Mouse (Mus musculus) C2C12 (cell line): ENCODE measurements around the gene Pus1. TPM values are rescaled to one million over a fixed set of nuclear protein-coding genes. Genes with fewer than 3 reads are reported as not detected.

Source experiments
- H3K27me3 ChIP-seq: one replicate; pipeline ENCODE4 v1.6.1; 2011; ENCODE audit not compliant: control insufficient read depth, insufficient read depth, insufficient read length
- H3K36me3 ChIP-seq: one replicate; pipeline ENCODE4 v1.6.1; 2011; ENCODE audit not compliant: control insufficient read depth, insufficient read depth
- H3K4me3 ChIP-seq: one replicate; pipeline ENCODE4 v1.5.1; 2011; ENCODE audit warnings: mild to moderate bottlenecking, control low read depth; ENCODE audit not compliant: poor library complexity, insufficient read depth, severe bottlenecking
- H3K79me2 ChIP-seq: one replicate; pipeline ENCODE4 v1.6.1; 2011; ENCODE audit not compliant: control insufficient read depth, insufficient read depth
- H3K79me3 ChIP-seq: one replicate; pipeline ENCODE4 v1.6.1; 2011; ENCODE audit warnings: low read depth, control low read depth
- H3ac ChIP-seq: one replicate; pipeline ENCODE3; 2011; ENCODE audit warnings: low read depth; ENCODE audit not compliant: control insufficient read depth, insufficient read length
- CEBPB ChIP-seq: IDR thresholded peaks from one replicate; pipeline ENCODE4 v1.6.1; 2011; ENCODE audit warnings: low read depth, mild to moderate bottlenecking, control low read depth, moderate library complexity
- CTCF ChIP-seq: IDR thresholded peaks from one replicate; pipeline ENCODE4 v1.5.1; 2011; ENCODE audit not compliant: control insufficient read depth, insufficient read depth, insufficient read length
- FOSL1 ChIP-seq: IDR thresholded peaks from one replicate; pipeline ENCODE4 v1.8.0; 2011; ENCODE audit warnings: mild to moderate bottlenecking, low read length; ENCODE audit not compliant: poor library complexity, insufficient read depth, severe bottlenecking
- MAX ChIP-seq: IDR thresholded peaks from one replicate; pipeline ENCODE4 v1.6.1; 2011; ENCODE audit warnings: mild to moderate bottlenecking, control low read depth
- MYOD1 ChIP-seq: IDR thresholded peaks from one replicate; pipeline ENCODE4 v1.6.1; 2011; ENCODE audit warnings: low read depth; ENCODE audit not compliant: control insufficient read depth, insufficient read length
- MYOG ChIP-seq: IDR thresholded peaks from one replicate; pipeline ENCODE4 v1.6.1; 2011; ENCODE audit not compliant: control insufficient read depth, insufficient read length; ENCODE audit errors: extremely low read depth
- USF1 ChIP-seq: IDR thresholded peaks from one replicate; pipeline ENCODE4 v1.6.1; 2011; ENCODE audit warnings: low read depth, mild to moderate bottlenecking, control low read depth, moderate library complexity
- polyA plus RNA-seq: library from polyadenylated mRNA; unstranded; fragments of >200 nt; fragmentation: generic; extraction: Trizol; gene quantifications from one replicate; pipeline ENCODE4 v1.2.1, GENCODE M21; 2012; ENCODE audit warnings: missing spikeins

Pus1 gene
- polyA plus RNA-seq, 1 experiment, result 62.3 TPM

DNA sequence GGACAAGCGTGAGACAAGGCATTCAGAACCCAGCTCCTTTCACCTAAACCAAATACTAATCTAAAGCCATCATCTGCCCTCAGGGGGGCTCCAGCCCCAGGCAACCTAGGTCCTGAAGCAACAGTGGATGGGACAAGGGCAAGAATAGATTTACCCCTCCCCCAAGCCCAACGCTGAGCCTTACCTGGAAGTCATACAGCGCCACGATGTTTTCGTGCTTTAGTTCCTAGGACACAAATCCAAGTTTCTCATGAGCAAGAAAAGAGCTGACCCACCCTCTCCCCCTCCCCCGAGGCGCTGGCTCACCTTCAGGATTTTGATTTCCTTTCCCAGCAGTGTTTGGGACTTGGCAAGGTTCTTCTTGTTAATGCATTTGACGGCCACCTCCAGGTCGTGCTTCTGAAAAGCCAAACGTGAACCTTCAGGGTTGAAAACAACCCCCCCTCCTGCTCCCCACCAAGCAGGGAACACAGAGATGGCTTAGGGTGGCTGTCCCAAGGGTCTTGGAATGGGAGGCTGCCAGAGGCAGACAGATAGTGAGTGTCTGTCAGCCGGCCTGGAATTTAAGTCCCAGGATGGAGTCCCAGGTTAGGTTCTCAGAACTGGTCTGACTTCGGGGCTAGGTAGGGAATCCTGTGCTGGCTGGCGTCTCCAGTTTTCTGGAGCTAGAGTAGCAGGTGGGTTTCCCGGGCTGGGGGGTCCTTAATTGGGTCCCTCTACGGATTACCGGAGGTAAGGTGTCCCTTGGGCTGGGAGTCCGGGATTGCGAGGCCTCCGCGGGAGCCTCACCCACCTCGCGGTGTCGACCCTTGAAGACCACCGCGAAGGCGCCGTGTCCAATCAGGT, 28.6 kb upstream of the Pus1 start:
- TF ChIP-seq CTCF (no peak), CEBPB (no peak), MAX (no peak), FOSL1 (no peak), MYOD1 (no peak), MYOG (no peak), USF1 (no peak)
- Histone ChIP-seq H3K36me3 (no peaks in the 10 kb centered on the region), H3K27me3 (no peaks in the 10 kb centered on the region), H3K79me2 (peaks cover 31% of the 10 kb centered on the region), H3ac (peak overlapping the region; percentile 87), H3K79me3 (peaks cover 9% of the 10 kb centered on the region), H3K4me3 (peak overlapping the region; percentile 64)

DNA sequence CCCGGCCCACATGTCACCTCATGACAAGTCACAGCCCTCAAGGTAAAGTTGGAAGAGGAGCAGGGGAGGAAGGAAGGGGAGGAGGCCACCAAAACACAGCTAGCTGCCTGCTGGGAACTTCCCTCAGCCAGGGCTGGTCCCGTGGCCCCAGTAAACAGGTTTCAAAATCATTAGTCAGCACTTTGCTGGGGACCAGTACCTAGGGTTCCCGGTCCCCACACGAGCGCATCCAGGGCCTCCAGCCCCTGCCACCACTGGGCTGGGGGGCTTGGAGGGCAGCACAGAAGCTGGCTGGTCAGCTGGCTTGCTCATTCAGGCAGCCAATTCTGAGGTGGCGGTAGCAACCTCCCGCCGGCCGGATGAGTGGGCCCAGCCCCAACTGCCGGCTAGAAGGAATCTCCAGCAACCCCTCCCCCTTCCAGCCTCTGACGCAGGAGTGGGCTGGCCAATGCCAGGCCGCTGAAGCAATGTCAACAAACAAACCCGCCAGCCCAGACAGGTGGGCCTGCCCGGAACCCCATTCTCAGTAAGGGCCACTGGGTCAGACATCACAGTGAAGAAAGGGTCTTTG, 27.7 kb upstream of the Pus1 start:
- peak overlapping the region; percentile 64 for H3K4me3 ChIP-seq
- H3K79me3 ChIP-seq, result peaks cover 9% of the 10 kb centered on the region
- H3K36me3 ChIP-seq, result no peaks in the 10 kb centered on the region
- H3K27me3 ChIP-seq, result no peaks in the 10 kb centered on the region
- H3ac ChIP-seq, result peak overlapping the region; percentile 58
- H3K79me2 ChIP-seq, result peaks cover 31% of the 10 kb centered on the region
- TF ChIP-seq MYOG (no peak), MYOD1 (no peak), USF1 (no peak), CTCF (no peak), FOSL1 (no peak), CEBPB (no peak), MAX (no peak)

DNA sequence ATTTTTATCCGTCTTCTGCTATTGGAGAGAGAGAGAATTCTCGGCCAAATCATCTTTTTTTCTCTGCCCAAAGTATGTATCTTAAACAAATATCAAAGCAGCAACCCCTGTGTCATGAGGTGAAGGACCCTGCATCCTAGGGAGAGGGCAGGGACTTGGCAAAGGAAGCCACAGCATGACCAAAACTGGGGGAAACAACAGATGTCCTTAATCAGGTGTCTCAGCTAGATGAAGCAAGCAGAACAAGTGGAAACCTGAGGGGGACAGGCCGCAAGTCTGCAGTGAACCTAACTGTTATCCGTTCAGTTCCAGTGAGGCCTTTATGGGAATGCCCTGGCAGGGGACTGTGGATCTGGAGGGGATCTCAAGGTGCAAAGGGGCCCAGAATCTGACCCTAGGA, 27.0 kb upstream of the Pus1 start:
- no peaks in the 10 kb centered on the region for H3K36me3 ChIP-seq
- H3K79me2 ChIP-seq, result peaks cover 31% of the 10 kb centered on the region
- no peaks in the 10 kb centered on the region for H3K27me3 ChIP-seq
- no peak for TF ChIP-seq MYOD1
- TF ChIP-seq USF1, result no peak
- no peak for TF ChIP-seq CTCF
- TF ChIP-seq CEBPB, result no peak
- TF ChIP-seq MYOG, result no peak
- no peak for TF ChIP-seq FOSL1
- TF ChIP-seq MAX, result no peak
- H3K4me3 ChIP-seq, result no peak overlapping the region
- peaks cover 9% of the 10 kb centered on the region for H3K79me3 ChIP-seq
- no peak overlapping the region for H3ac ChIP-seq

DNA sequence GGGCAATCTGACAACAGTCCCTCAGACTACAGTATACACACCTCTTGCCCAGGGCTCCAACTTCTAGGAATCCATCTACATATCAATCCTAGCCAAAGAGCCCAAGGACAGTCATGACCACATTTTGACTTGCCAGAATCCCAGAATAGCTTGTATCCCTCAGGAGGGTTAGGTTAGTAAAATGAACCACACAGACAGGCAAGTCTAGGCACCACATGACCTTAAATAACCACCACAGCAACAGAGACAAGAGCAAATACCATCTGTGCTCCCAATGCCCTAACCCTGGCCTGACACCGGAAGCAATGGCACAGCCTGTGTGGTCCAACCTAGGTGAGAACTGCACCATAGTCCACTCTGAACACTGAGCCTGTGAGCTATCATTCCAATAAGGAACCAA, 26.2 kb upstream of the Pus1 start:
- H3K36me3 ChIP-seq, result no peaks in the 10 kb centered on the region
- peaks cover 31% of the 10 kb centered on the region for H3K79me2 ChIP-seq
- H3K27me3 ChIP-seq, result no peaks in the 10 kb centered on the region
- TF ChIP-seq CEBPB (no peak), CTCF (no peak), FOSL1 (no peak), MAX (no peak), USF1 (no peak), MYOG (no peak), MYOD1 (no peak)
- H3ac ChIP-seq, result no peak overlapping the region
- peaks cover 9% of the 10 kb centered on the region for H3K79me3 ChIP-seq
- no peak overlapping the region for H3K4me3 ChIP-seq

DNA sequence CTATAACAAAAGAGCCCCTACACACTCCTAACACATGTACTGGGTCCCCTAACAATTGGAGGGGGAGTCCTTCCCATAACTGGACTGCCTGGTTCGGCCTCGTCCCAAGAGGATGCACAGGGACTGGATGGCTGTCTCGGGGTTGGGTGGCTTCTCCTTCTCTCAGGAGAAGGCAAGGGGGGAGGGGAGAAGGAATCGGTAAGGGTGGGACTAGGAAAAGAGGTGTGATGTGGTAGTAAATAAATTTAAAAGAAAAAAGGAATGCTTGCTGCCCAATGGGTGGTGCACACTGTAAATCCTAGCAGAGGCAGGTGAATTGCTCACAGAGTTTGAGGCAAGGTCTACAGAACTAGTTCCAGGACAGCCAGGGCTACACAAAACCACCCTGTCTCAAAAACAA, 25.7 kb upstream of the Pus1 start:
- Histone ChIP-seq H3K4me3 (no peak overlapping the region), H3K79me2 (peaks cover 31% of the 10 kb centered on the region), H3K79me3 (peaks cover 9% of the 10 kb centered on the region), H3K27me3 (no peaks in the 10 kb centered on the region), H3ac (no peak overlapping the region), H3K36me3 (no peaks in the 10 kb centered on the region)
- TF ChIP-seq USF1 (no peak), MYOG (no peak), CTCF (no peak)
